ENCODE assay signal across 13 mouse cellular contexts in the genomic region with DNA sequence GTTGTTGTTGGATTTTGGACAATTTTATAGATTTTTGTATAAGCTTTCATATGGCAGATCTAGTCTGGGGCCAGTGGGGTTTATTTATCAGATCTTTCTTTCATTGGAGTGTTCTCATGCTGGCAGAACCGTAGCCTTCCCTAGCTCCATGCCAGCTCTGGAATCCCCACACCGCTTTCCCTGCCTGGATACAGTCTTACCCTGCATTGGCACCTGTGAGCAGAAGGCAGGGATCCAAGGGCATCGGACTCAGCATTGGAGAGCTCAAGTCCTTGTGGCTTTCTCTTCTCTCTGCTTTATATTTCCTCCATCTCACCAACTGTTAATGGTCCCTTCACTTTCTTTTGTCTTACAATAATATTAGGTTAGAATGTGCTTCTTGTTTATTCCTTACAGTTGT.
"Had no signal": no experiment of that assay in that cellular context is flagged by ENCODE, and none has a peak within 500 bp of the region (broad histone marks: within the 10 kb centered on the region; RNA-seq: fewer than 3 reads in every experiment).

No protein-coding gene starts in this region.

- DNase-seq: cerebellum, adult 2 months; cerebellum, adult 9-10 months; cerebellum, adult 9-11 months; embryo, embryonic 11 days; forebrain, postnatal 0 days; gastrocnemius, adult 2 months; gastrocnemius, postnatal 10 days; gastrocnemius, postnatal 14 days; gastrocnemius, postnatal 25 days; gastrocnemius, postnatal 36 days; heart, adult 11 months; heart, adult 18-20 months; heart, adult 2 months had no signal
